Mouse (Mus musculus): ENCODE data around the gene Myof.

DNA sequence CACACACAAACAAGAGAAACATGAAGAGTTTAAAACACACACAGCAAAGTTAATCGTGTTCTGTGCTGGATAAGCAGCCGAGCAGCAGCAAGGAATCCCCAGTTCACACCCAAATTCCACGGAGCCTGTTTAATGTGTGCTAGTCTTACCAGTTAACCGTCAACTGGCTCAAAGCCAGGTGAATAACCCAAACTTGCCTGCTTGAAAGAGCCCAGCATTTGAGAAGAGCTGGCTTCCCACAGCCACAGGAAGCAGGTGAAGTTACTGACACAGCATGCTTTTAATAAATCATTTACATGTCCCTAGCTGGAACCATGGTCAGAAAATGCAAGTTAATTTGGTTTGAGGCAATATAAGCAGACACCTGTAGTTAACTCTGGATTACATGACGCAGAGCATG is 73.4 kb downstream of the Myof start:
- no peak for TF ChIP-seq HCFC1 (IDR thresholded peaks at IDR 0.05; ENCODE audit: borderline replicate concordance, insufficient read depth, low read length)
- TF ChIP-seq ZNF384 (IDR thresholded peaks at IDR 0.05; ENCODE audit: low read depth, low read length) = no peak
- TF ChIP-seq ZC3H11A (IDR thresholded peaks at IDR 0.05; ENCODE audit: borderline replicate concordance, low read depth, low read length) = no peak
